ENCODE assay signal across 9 mouse cellular contexts in genomic region chr5:124051899-124052491, GRCm38 (mm10). TPM values are rescaled to one million over a fixed set of nuclear protein-coding genes. Genes with fewer than 3 reads are reported as not detected.
DNase-seq lines count a peak whose midpoint lies in the region; ATAC-seq lines count a peak whose summit lies in the region.
"Had no signal": no experiment of that assay in that cellular context is flagged by ENCODE, and none has a peak within 500 bp of the region (broad histone marks: within the 10 kb centered on the region; RNA-seq: fewer than 3 reads in every experiment).

No protein-coding gene starts in this region.

- 53% methylated on average over 11 of the region's 11 CpGs for WGBS in heart, embryonic 16.5 days
- WGBS in embryonic facial prominence, embryonic 10.5 days: 84% methylated on average over 11 of the region's 11 CpGs

- peak overlapping the region; percentile 37; the same call in 1 of the 2 replicates for H3K27ac ChIP-seq in heart, embryonic 16.5 days (ENCODE audit: low read length)
- no peak overlapping the region; the same call in 1 of the 2 replicates for H3K27ac ChIP-seq in embryonic facial prominence, embryonic 10.5 days (replicated peaks)
- H3K27ac ChIP-seq: embryonic facial prominence, embryonic 13.5 days had no signal

- ATAC-seq in CD4-positive, CD25-positive, alpha-beta regulatory T cell, adult 4 months: peak; percentile 15
- ATAC-seq in heart, embryonic 16.5 days (replicated peaks; ENCODE audit: extremely low read depth, insufficient read depth, low FRiP score): no peak
- peak; percentile 93 for ATAC-seq in megakaryocyte progenitor cell, adult 5-6 weeks (replicated peaks; ENCODE audit: poor library complexity)

- H3K4me3 ChIP-seq in heart, embryonic 16.5 days (ENCODE audit: low read length): no peak overlapping the region
- H3K4me3 ChIP-seq in embryonic facial prominence, embryonic 10.5 days: no peak overlapping the region
- H3K4me3 ChIP-seq: embryonic facial prominence, embryonic 13.5 days had no signal

- H3K4me1 ChIP-seq in heart, embryonic 16.5 days (ENCODE audit: control insufficient read depth, insufficient read depth, low read length): peaks cover 26% of the 10 kb centered on the region
- peaks cover 24% of the 10 kb centered on the region for H3K4me1 ChIP-seq in embryonic facial prominence, embryonic 10.5 days

- H3K27me3 ChIP-seq in heart, embryonic 16.5 days (ENCODE audit: control insufficient read depth, insufficient read depth, low read length): no peaks in the 10 kb centered on the region
- no peaks in the 10 kb centered on the region for H3K27me3 ChIP-seq in embryonic facial prominence, embryonic 10.5 days (replicated peaks; ENCODE audit: low read depth, poor library complexity, severe bottlenecking)
- H3K27me3 ChIP-seq: embryonic facial prominence, embryonic 13.5 days had no signal

- H3K4me2 ChIP-seq in heart, embryonic 16.5 days (ENCODE audit: low read depth, low read length): no peak overlapping the region
- H3K4me2 ChIP-seq: embryonic facial prominence, embryonic 13.5 days had no signal

- peak; percentile 76 for DNase-seq in 3134 (ENCODE audit: extremely low read depth, insufficient read length, low spot score)
- DNase-seq in layer of hippocampus, postnatal 14 days (ENCODE audit: low spot score in 2 of 2): no peak
- DNase-seq in urinary bladder, postnatal 10 days (ENCODE audit: low spot score): no peak
- DNase-seq in kidney, adult 18-20 months: no peak
- no peak for DNase-seq in embryonic facial prominence, embryonic 10.5 days (ENCODE audit: low spot score)

- no peaks in the 10 kb centered on the region for H3K36me3 ChIP-seq in heart, embryonic 16.5 days (ENCODE audit: control insufficient read depth, insufficient read depth)
- no peaks in the 10 kb centered on the region for H3K36me3 ChIP-seq in embryonic facial prominence, embryonic 10.5 days (replicated peaks)
- H3K36me3 ChIP-seq: embryonic facial prominence, embryonic 13.5 days had no signal

- H3K9me3 ChIP-seq in heart, embryonic 16.5 days (replicated peaks; ENCODE audit: control insufficient read depth, low read length): no peaks in the 10 kb centered on the region; the same call in 1 of the 2 replicates
- peaks cover 6% of the 10 kb centered on the region; the same call in 1 of the 2 replicates for H3K9me3 ChIP-seq in embryonic facial prominence, embryonic 10.5 days
- H3K9me3 ChIP-seq: embryonic facial prominence, embryonic 13.5 days had no signal

- H3K9ac ChIP-seq in heart, embryonic 16.5 days (ENCODE audit: low read length): no peak overlapping the region
- H3K9ac ChIP-seq: embryonic facial prominence, embryonic 13.5 days had no signal

RNA-seq across cellular contexts. Expression of gene Vps37b, which starts 19.9 kb away (rescaled TPM):
- 10 to 100 TPM; 17.8 to 22.1 TPM for polyA plus RNA-seq in CD4-positive, CD25-positive, alpha-beta regulatory T cell, adult 4 months (2017; shearing (Covaris generic))
- 58.7 and 61.4 TPM in 2 replicates for polyA plus RNA-seq in heart, embryonic 16.5 days (2015; fragmentation: Nextera tagmentation; extraction: Ambion mirVana)
- 11.4 and 14.8 TPM in 2 replicates for total RNA-seq in megakaryocyte progenitor cell, adult 5-6 weeks (2015)
- total RNA-seq in megakaryocyte progenitor cell, adult 5-6 weeks (2017): 15.2 and 15.6 TPM in 2 replicates
- total RNA-seq in layer of hippocampus, postnatal 14 days (2021): 10 to 100 TPM; 35.9 to 41.0 TPM
- polyA plus RNA-seq in embryonic facial prominence, embryonic 10.5 days (2016; fragmentation: Nextera tagmentation; extraction: Ambion mirVana): 43.8 and 47.6 TPM in 2 replicates

RNA-seq across cellular contexts. Expression of gene Abcb9, which starts 43.6 kb away (rescaled TPM):
- polyA plus RNA-seq in CD4-positive, CD25-positive, alpha-beta regulatory T cell, adult 4 months (2017; shearing (Covaris generic)): 10 to 100 TPM; 16.1 to 16.6 TPM
- 3.8 and 7.2 TPM in 2 replicates for polyA plus RNA-seq in heart, embryonic 16.5 days (2015; fragmentation: Nextera tagmentation; extraction: Ambion mirVana)
- 0.35 and 0.54 TPM in 2 replicates for total RNA-seq in megakaryocyte progenitor cell, adult 5-6 weeks (2015)
- 0.25 and 0.61 TPM in 2 replicates for total RNA-seq in megakaryocyte progenitor cell, adult 5-6 weeks (2017)
- total RNA-seq in layer of hippocampus, postnatal 14 days (2021): 10 to 100 TPM; 29.3 to 33.3 TPM
- 0.34 and 0.76 TPM in 2 replicates for polyA plus RNA-seq in embryonic facial prominence, embryonic 10.5 days (2016; fragmentation: Nextera tagmentation; extraction: Ambion mirVana)
